In genomic region chr14:89610670-89611069, GRCm38 (mm10) we compare ENCODE assay signal across 20 mouse cellular contexts.
DNase-seq lines count a peak whose midpoint lies in the region; ATAC-seq and TF ChIP-seq lines count a peak whose summit lies in the region.
"Had no signal": no experiment of that assay in that cellular context is flagged by ENCODE, and none has a peak within 500 bp of the region (broad histone marks: within the 10 kb centered on the region; RNA-seq: fewer than 3 reads in every experiment).

No protein-coding gene starts in this region.

- TF ChIP-seq CTCF in kidney, postnatal 0 days (IDR thresholded peaks at IDR 0.05; ENCODE audit: low read depth) = no peak
- no peak for TF ChIP-seq CTCF in lung, postnatal 0 days (IDR thresholded peaks at IDR 0.05)
- TF ChIP-seq CTCF in forebrain, postnatal 0 days (IDR thresholded peaks at IDR 0.05; ENCODE audit: low read depth) = no peak

- no peak overlapping the region for H3K4me3 ChIP-seq in kidney, postnatal 0 days (replicated peaks; ENCODE audit: low read depth, low read length)
- H3K4me3 ChIP-seq in lung, postnatal 0 days (ENCODE audit: low read depth, low read length) = no peak overlapping the region
- H3K4me3 ChIP-seq in forebrain, postnatal 0 days (ENCODE audit: low read depth, low read length) = no peak overlapping the region
- H3K4me3 ChIP-seq: embryonic facial prominence, embryonic 12.5 days; forebrain, embryonic 12.5 days; heart, embryonic 13.5 days; hindbrain, embryonic 13.5 days had no signal

- H3K27ac ChIP-seq in kidney, postnatal 0 days = no peak overlapping the region
- H3K27ac ChIP-seq in lung, postnatal 0 days (ENCODE audit: low read length) = no peak overlapping the region
- H3K27ac ChIP-seq in forebrain, postnatal 0 days (ENCODE audit: low read depth, low read length) = no peak overlapping the region
- H3K27ac ChIP-seq: embryonic facial prominence, embryonic 12.5 days; forebrain, embryonic 12.5 days; hindbrain, embryonic 13.5 days; hindbrain, postnatal 0 days had no signal

- H3K9me3 ChIP-seq in kidney, postnatal 0 days (replicated peaks; ENCODE audit: low read length) = no peaks in the 10 kb centered on the region
- no peaks in the 10 kb centered on the region for H3K9me3 ChIP-seq in lung, postnatal 0 days (ENCODE audit: low read length)
- no peaks in the 10 kb centered on the region for H3K9me3 ChIP-seq in forebrain, postnatal 0 days (ENCODE audit: low read length)
- H3K9me3 ChIP-seq: embryonic facial prominence, embryonic 12.5 days; forebrain, embryonic 12.5 days; heart, embryonic 13.5 days; hindbrain, embryonic 13.5 days had no signal

- H3K9ac ChIP-seq in kidney, postnatal 0 days (ENCODE audit: low read depth, low read length) = no peak overlapping the region
- H3K9ac ChIP-seq in lung, postnatal 0 days (replicated peaks; ENCODE audit: low read depth) = no peak overlapping the region
- no peak overlapping the region for H3K9ac ChIP-seq in forebrain, postnatal 0 days
- H3K9ac ChIP-seq: embryonic facial prominence, embryonic 12.5 days; forebrain, embryonic 12.5 days; heart, embryonic 13.5 days; hindbrain, embryonic 13.5 days had no signal

- no peaks in the 10 kb centered on the region for H3K36me3 ChIP-seq in kidney, postnatal 0 days (ENCODE audit: insufficient read depth, low read length)
- no peaks in the 10 kb centered on the region for H3K36me3 ChIP-seq in lung, postnatal 0 days (ENCODE audit: insufficient read depth, low read length)
- H3K36me3 ChIP-seq in forebrain, postnatal 0 days (ENCODE audit: insufficient read depth) = no peaks in the 10 kb centered on the region
- H3K36me3 ChIP-seq: embryonic facial prominence, embryonic 12.5 days; forebrain, embryonic 12.5 days; heart, embryonic 13.5 days; hindbrain, embryonic 13.5 days had no signal

- WGBS in kidney, postnatal 0 days = 52% methylated on average over 2 of the region's 2 CpGs
- WGBS in lung, postnatal 0 days = 61% methylated on average over 2 of the region's 2 CpGs
- 79% methylated on average over 2 of the region's 2 CpGs for WGBS in forebrain, postnatal 0 days

- ATAC-seq in kidney, postnatal 0 days (replicated peaks; ENCODE audit: low FRiP score, low read depth) = no peak
- no peak for ATAC-seq in lung, postnatal 0 days
- no peak for ATAC-seq in forebrain, postnatal 0 days
- ATAC-seq: activated CD4-positive, CD25-positive, alpha-beta regulatory T cell, adult 4 months; forebrain, embryonic 16.5 days; hindbrain, postnatal 0 days had no signal

- TF ChIP-seq EP300 in lung, postnatal 0 days (IDR thresholded peaks at IDR 0.05) = peak; percentile 22; the same call in 1 of the 2 replicates

- H3K4me1 ChIP-seq in kidney, postnatal 0 days (replicated peaks; ENCODE audit: insufficient read depth, low read length) = no peaks in the 10 kb centered on the region
- no peaks in the 10 kb centered on the region for H3K4me1 ChIP-seq in lung, postnatal 0 days (ENCODE audit: insufficient read depth, low read depth, low read length)
- H3K4me1 ChIP-seq in forebrain, postnatal 0 days (ENCODE audit: insufficient read depth) = no peaks in the 10 kb centered on the region
- H3K4me1 ChIP-seq: embryonic facial prominence, embryonic 12.5 days; forebrain, embryonic 12.5 days; heart, embryonic 13.5 days; hindbrain, embryonic 13.5 days had no signal

- peak; percentile 59 for DNase-seq in kidney, postnatal 0 days (ENCODE audit: low spot score)
- DNase-seq in kidney, adult 8-10 months = no peak
- DNase-seq in lung, postnatal 0 days (ENCODE audit: low spot score) = peak; percentile 29
- no peak for DNase-seq in lung, postnatal 14 days
- peak; percentile 5 for DNase-seq in brain, adult 2 months (ENCODE audit: low read depth, low spot score)
- DNase-seq in forebrain, postnatal 0 days = no peak
- DNase-seq in urinary bladder, adult 2 months (ENCODE audit: low spot score) = no peak
- DNase-seq: adrenal gland, adult 8-10 months; cerebellum, adult 11 months; cerebellum, adult 8-10 months; cerebellum, postnatal 25 days; gastrocnemius, postnatal 14 days; heart, postnatal 4 days had no signal

- no peaks in the 10 kb centered on the region for H3K27me3 ChIP-seq in kidney, postnatal 0 days (ENCODE audit: insufficient read depth, low read length)
- H3K27me3 ChIP-seq in lung, postnatal 0 days (replicated peaks; ENCODE audit: insufficient read depth, low read length) = no peaks in the 10 kb centered on the region
- no peaks in the 10 kb centered on the region for H3K27me3 ChIP-seq in forebrain, postnatal 0 days (ENCODE audit: insufficient read depth, low read length)
- H3K27me3 ChIP-seq: embryonic facial prominence, embryonic 12.5 days; forebrain, embryonic 12.5 days; heart, embryonic 13.5 days; hindbrain, embryonic 13.5 days had no signal

- H3K4me2 ChIP-seq in kidney, postnatal 0 days (ENCODE audit: low read length) = no peak overlapping the region
- H3K4me2 ChIP-seq in lung, postnatal 0 days (replicated peaks; ENCODE audit: low read depth, low read length) = no peak overlapping the region
- no peak overlapping the region for H3K4me2 ChIP-seq in forebrain, postnatal 0 days (ENCODE audit: low read depth)
- H3K4me2 ChIP-seq: embryonic facial prominence, embryonic 12.5 days; forebrain, embryonic 12.5 days; heart, embryonic 13.5 days; hindbrain, embryonic 13.5 days had no signal

Comparison
In these comparisons a context has a peak if more than half of its experiments do, and no peak if none do; other contexts are left out.
1. DNase-seq: peak in kidney, postnatal 0 days (single experiment), lung, postnatal 0 days (single experiment) and brain, adult 2 months (single experiment); none in kidney, adult 8-10 months (0 of 2), lung, postnatal 14 days (single experiment), forebrain, postnatal 0 days (single experiment) and urinary bladder, adult 2 months (single experiment).